Mouse (Mus musculus) midbrain, embryonic 16.5 days (tissue): ENCODE measurements around the gene Mpnd. TPM values are rescaled to one million over a fixed set of nuclear protein-coding genes. Genes with fewer than 3 reads are reported as not detected.
"Not testable (repeated sequence)": the region's sequence is repeated elsewhere in the genome, so short reads cannot be mapped to it uniquely, and the experiment has no call there.

Experiments used
- ATAC-seq: fragments of 200-750 bp; cut with Nextera tagmentation; 2 replicates; pipeline ENCODE4 v1.8.0; 2017; ENCODE audit warnings: moderate TSS enrichment
- H3K27ac ChIP-seq: fragments of 300-500 bp; sonication (generic); 2 replicates; pipeline ENCODE4 v1.5.1; 2014; ENCODE audit warnings: mild to moderate bottlenecking, low read length, mixed read lengths
- H3K27me3 ChIP-seq: fragments of 300-500 bp; sonication (generic); 2 replicates; pipeline ENCODE4 v1.6.1; 2014; ENCODE audit warnings: low read depth, low read length, mixed read lengths; ENCODE audit not compliant: control insufficient read depth, insufficient read depth
- H3K36me3 ChIP-seq: fragments of 300-500 bp; sonication (generic); 2 replicates; pipeline ENCODE4 v1.6.1; 2014; ENCODE audit warnings: mild to moderate bottlenecking, low read length, moderate library complexity, mixed read lengths; ENCODE audit not compliant: control insufficient read depth, insufficient read depth
- H3K4me1 ChIP-seq: fragments of 300-500 bp; sonication (generic); 2 replicates; pipeline ENCODE4 v1.6.1; 2014; ENCODE audit warnings: mild to moderate bottlenecking, low read length, mixed read lengths; ENCODE audit not compliant: control insufficient read depth, insufficient read depth
- H3K4me2 ChIP-seq: fragments of 300-500 bp; sonication (generic); 2 replicates; pipeline ENCODE4 v1.6.1; 2014; ENCODE audit warnings: mild to moderate bottlenecking, low read length, mixed read lengths
- H3K4me3 ChIP-seq: fragments of 300-500 bp; sonication (generic); 2 replicates; pipeline ENCODE4 v1.5.1; 2014; ENCODE audit warnings: low read depth, mild to moderate bottlenecking, low read length, moderate library complexity, mixed read lengths
- H3K9ac ChIP-seq: fragments of 300-500 bp; sonication (generic); 2 replicates; pipeline ENCODE4 v1.6.1; 2014; ENCODE audit warnings: low read depth, low read length, mixed read lengths
- H3K9me3 ChIP-seq: fragments of 300-500 bp; sonication (generic); replicated peaks from 2 replicates; pipeline ENCODE4 v1.6.1; 2014; ENCODE audit warnings: mild to moderate bottlenecking, low read length, mixed read lengths; ENCODE audit not compliant: control insufficient read depth, poor library complexity, severe bottlenecking
- WGBS: fragments of 180-500 bp; shearing (Covaris S2); extraction: QIAGEN DNeasy Blood & Tissue Kit; methylation state at CpG from one replicate; pipeline ENCODE4 v1.1.7; 2014; 5-methylcytosine and 5-hydroxymethylcytosine counted together
- polyA plus RNA-seq: library from polyadenylated mRNA; unstranded; fragments of >200 nt; fragmentation: Nextera tagmentation; extraction: Ambion mirVana; gene quantifications from 2 replicates; pipeline ENCODE4 v1.2.1, GENCODE M21; 2015

Mpnd gene
- polyA plus RNA-seq, 1 experiment from 2014 or later = 115 TPM

GRCm38 (mm10) chr17:56057381-56058120, 52.0 kb downstream of the Mpnd start:
- Histone ChIP-seq H3K4me2 (no peak overlapping the region), H3K4me1 (no peaks in the 10 kb centered on the region), H3K27ac (no peak overlapping the region), H3K9me3 (no peaks in the 10 kb centered on the region), H3K27me3 (no peaks in the 10 kb centered on the region), H3K4me3 (no peak overlapping the region), H3K9ac (no peak overlapping the region), H3K36me3 (peaks cover 2% of the 10 kb centered on the region; the same call in 1 of the 2 replicates)
- no peak for ATAC-seq
- WGBS = 81% methylated on average over 11 of the region's 11 CpGs

DNA sequence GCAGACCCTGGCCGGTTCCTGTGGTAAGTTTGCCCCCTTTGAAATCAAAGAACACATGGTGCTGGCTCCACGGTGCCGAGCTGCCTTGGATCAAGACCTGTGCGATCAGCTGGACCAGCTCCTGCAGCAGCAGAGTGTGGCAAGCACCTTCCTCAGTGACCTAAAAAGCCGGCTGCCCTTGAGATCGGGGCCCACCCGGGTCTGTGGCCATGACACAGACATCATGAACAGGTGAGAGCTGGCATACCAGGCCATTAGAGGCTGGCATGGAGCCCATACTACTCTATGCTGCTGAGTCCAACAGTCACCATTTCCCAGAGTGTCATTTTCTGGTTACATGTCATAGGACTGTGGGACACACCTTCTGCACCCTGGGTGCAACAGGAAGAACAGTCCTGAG, 56.6 kb downstream of the Mpnd start:
- Histone ChIP-seq H3K36me3 (peaks cover 9% of the 10 kb centered on the region), H3K4me3 (no peak overlapping the region), H3K4me2 (no peak overlapping the region), H3K27me3 (no peaks in the 10 kb centered on the region), H3K27ac (no peak overlapping the region), H3K9ac (no peak overlapping the region), H3K9me3 (no peaks in the 10 kb centered on the region), H3K4me1 (no peaks in the 10 kb centered on the region)
- WGBS = 91% methylated on average over 7 of the region's 7 CpGs
- ATAC-seq = no peak

DNA sequence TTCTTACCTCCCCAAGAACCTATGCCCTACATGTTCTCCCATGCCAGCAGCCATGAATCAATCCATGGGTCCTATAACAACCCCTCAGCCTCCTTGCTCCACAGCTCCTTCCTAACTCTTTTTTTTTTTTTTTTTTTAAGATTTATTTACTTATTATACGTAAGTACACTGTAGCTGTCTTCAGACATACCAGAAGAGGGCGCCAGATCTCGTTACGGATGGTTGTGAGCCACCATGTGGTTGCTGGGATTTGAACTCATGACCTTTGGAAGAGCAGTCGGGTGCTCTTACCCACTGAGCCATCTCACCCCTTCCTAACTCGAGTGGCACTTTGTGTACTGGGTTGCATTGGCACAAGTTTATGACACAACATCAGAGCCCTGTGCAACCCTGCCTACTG, 60.2 kb downstream of the Mpnd start:
- H3K9ac ChIP-seq, H3K4me3 ChIP-seq, H3K9me3 ChIP-seq, H3K27ac ChIP-seq, H3K27me3 ChIP-seq, H3K4me1 ChIP-seq, H3K4me2 ChIP-seq, ATAC-seq: not testable (repeated sequence)
- peaks cover 38% of the 10 kb centered on the region for H3K36me3 ChIP-seq
- WGBS = 82% methylated on average over 6 of the region's 6 CpGs

Other genes starting within 250 kb of the Mpnd start
- gene Zfp119a, start 126.8 kb upstream of the Mpnd start, polyA plus RNA-seq = 12.8 and 14.8 TPM in 2 replicates
- 14.1 and 15.6 TPM in 2 replicates for gene Zfp959, start 113.6 kb upstream of the Mpnd start, polyA plus RNA-seq
- 10.1 and 11.2 TPM in 2 replicates for gene Zfp119b, start 56.2 kb upstream of the Mpnd start, polyA plus RNA-seq
- gene Ebi3, start 53.1 kb upstream of the Mpnd start, polyA plus RNA-seq = 6.0 and 7.1 TPM in 2 replicates
- gene Yju2, start 46.6 kb upstream of the Mpnd start, polyA plus RNA-seq = 21.2 and 24.6 TPM in 2 replicates
- gene Shd, start 35.2 kb upstream of the Mpnd start, polyA plus RNA-seq = 185 and 187 TPM in 2 replicates
- 200 and 218 TPM in 2 replicates for gene Fsd1, start 19.2 kb upstream of the Mpnd start, polyA plus RNA-seq
- 6.4 and 7.6 TPM in 2 replicates for gene Stap2, start 127 bp upstream of the Mpnd start, polyA plus RNA-seq
- 102 and 108 TPM in 2 replicates for gene Sh3gl1, start 30.9 kb downstream of the Mpnd start, polyA plus RNA-seq
- gene Chaf1a, start 34.7 kb downstream of the Mpnd start, polyA plus RNA-seq = 3.6 and 5.0 TPM in 2 replicates
- gene Ubxn6, start 69.3 kb downstream of the Mpnd start, polyA plus RNA-seq = 84.0 and 88.5 TPM in 2 replicates
- gene Hdgfl2, start 73.9 kb downstream of the Mpnd start, polyA plus RNA-seq = 140 and 148 TPM in 2 replicates
- gene Plin4, start 104.1 kb downstream of the Mpnd start, polyA plus RNA-seq = 0.05 and 0.15 TPM in 2 replicates
- gene Plin5, start 111.9 kb downstream of the Mpnd start, polyA plus RNA-seq = 1.2 and 2.8 TPM in 2 replicates
- 0.25 and 0.30 TPM in 2 replicates for gene Lrg1, start 116.3 kb downstream of the Mpnd start, polyA plus RNA-seq
- gene Sema6b, start 134.6 kb downstream of the Mpnd start, polyA plus RNA-seq = 13.2 and 14.4 TPM in 2 replicates
- gene Tnfaip8l1, start 156.8 kb downstream of the Mpnd start, polyA plus RNA-seq = 10.5 and 10.8 TPM in 2 replicates
- gene Mydgf, start 178.2 kb downstream of the Mpnd start, polyA plus RNA-seq = 65.7 and 71.5 TPM in 2 replicates
- 24.2 and 25.4 TPM in 2 replicates for gene Dpp9, start 213.2 kb downstream of the Mpnd start, polyA plus RNA-seq